Mouse (Mus musculus) lung, embryonic 14.5 days (tissue): Measurements from ENCODE around the gene Cd34. TPM values are rescaled to one million over a fixed set of nuclear protein-coding genes. Genes with fewer than 3 reads are reported as not detected.

Experiments
- ATAC-seq: fragments of 200-750 bp; cut with Nextera tagmentation; 2 replicates; pipeline ENCODE4 v1.8.0; 2017; ENCODE audit warnings: mild to moderate bottlenecking, moderate TSS enrichment, moderate library complexity; ENCODE audit not compliant: insufficient read depth
- DNase-seq: peaks from one replicate; pipeline ENCODE4 v3.0.0-alpha.2; 2015
- H3K27ac ChIP-seq: fragments of 300-500 bp; sonication (generic); 2 replicates; pipeline ENCODE4 v1.5.1; 2014; ENCODE audit warnings: low read depth, mild to moderate bottlenecking, moderate library complexity
- H3K27me3 ChIP-seq: fragments of 300-500 bp; sonication (generic); 2 replicates; pipeline ENCODE4 v1.6.1; 2014; ENCODE audit warnings: low read length, control low read depth; ENCODE audit not compliant: insufficient read depth
- H3K36me3 ChIP-seq: fragments of 300-500 bp; sonication (generic); 2 replicates; pipeline ENCODE4 v1.6.1; 2014; ENCODE audit warnings: control low read depth; ENCODE audit not compliant: insufficient read depth
- H3K4me1 ChIP-seq: fragments of 300-500 bp; sonication (generic); 2 replicates; pipeline ENCODE4 v1.6.1; 2014; ENCODE audit warnings: antibody characterized with exemption, control low read depth; ENCODE audit not compliant: insufficient read depth
- H3K4me2 ChIP-seq: fragments of 300-500 bp; sonication (generic); 2 replicates; pipeline ENCODE4 v1.6.1; 2014; ENCODE audit warnings: mild to moderate bottlenecking
- H3K4me3 ChIP-seq: fragments of 300-500 bp; sonication (generic); 2 replicates; pipeline ENCODE4 v1.5.1; 2014; ENCODE audit warnings: low read depth, low read length
- H3K9ac ChIP-seq: fragments of 300-500 bp; sonication (generic); 2 replicates; pipeline ENCODE4 v1.6.1; 2014
- H3K9me3 ChIP-seq: fragments of 300-500 bp; sonication (generic); 2 replicates; pipeline ENCODE4 v1.6.1; 2016; ENCODE audit warnings: low read depth, low read length, control low read depth
- CTCF ChIP-seq: IDR thresholded peaks from 2 replicates; pipeline ENCODE4 v1.5.1; 2016; ENCODE audit warnings: antibody characterized with exemption, low read depth
- WGBS: fragments of 180-500 bp; shearing (Covaris S2); extraction: QIAGEN DNeasy Blood & Tissue Kit; methylation state at CpG from one replicate; pipeline ENCODE4 v1.1.7; 2014; 5-methylcytosine and 5-hydroxymethylcytosine counted together
- polyA plus RNA-seq: library from polyadenylated mRNA; unstranded; fragments of >200 nt; fragmentation: Nextera tagmentation; extraction: Ambion mirVana; gene quantifications from 2 replicates; pipeline ENCODE4 v1.2.1, GENCODE M21; 2014

Gene Cd34
- polyA plus RNA-seq, 1 experiment from 2014 or later: 164 TPM

- Histone ChIP-seq H3K4me2 (no peak overlapping the region), H3K36me3 (no peaks in the 10 kb centered on the region), H3K4me1 (no peaks in the 10 kb centered on the region), H3K9me3 (no peaks in the 10 kb centered on the region), H3K4me3 (no peak overlapping the region), H3K27ac (no peak overlapping the region), H3K27me3 (no peaks in the 10 kb centered on the region), H3K9ac (no peak overlapping the region)
- ATAC-seq (peak; percentile 47; the same call in 1 of the 2 replicates), DNase-seq (peak; percentile 55)
- no peak for TF ChIP-seq CTCF
- WGBS: 30% methylated on average over 2 of the region's 2 CpGs
These were observed 6.8 kb downstream of the Cd34 start for GRCm38 (mm10) chr1:194945382-194945781.

DNA sequence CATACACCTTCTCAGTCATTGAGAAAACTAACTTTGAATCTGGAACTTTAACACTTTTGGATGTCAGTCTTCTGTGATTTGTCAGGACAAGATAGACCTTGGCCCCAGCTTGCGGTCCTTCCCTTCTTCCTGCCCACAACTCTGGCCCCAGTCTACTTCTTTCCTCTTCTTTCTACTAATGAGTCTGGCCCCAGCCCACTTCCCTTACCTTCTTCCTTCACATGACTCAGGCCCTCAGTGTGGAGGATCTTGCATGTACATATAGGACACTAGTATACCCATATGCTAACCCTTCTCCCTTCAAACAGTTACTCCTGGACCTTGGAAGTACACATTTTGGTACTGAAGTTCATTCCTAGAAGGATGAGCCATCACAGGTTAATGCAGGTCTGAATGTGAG lies 7.8 kb downstream of the Cd34 start:
- H3K27me3 ChIP-seq: no peaks in the 10 kb centered on the region
- TF ChIP-seq CTCF: no peak
- no peak for ATAC-seq
- no peaks in the 10 kb centered on the region for H3K4me1 ChIP-seq
- no peaks in the 10 kb centered on the region for H3K36me3 ChIP-seq
- no peak overlapping the region for H3K27ac ChIP-seq
- H3K4me2 ChIP-seq: no peak overlapping the region
- H3K9ac ChIP-seq: no peak overlapping the region
- no peak overlapping the region for H3K4me3 ChIP-seq
- 86% methylated on average over 1 of the region's 1 CpGs for WGBS
- H3K9me3 ChIP-seq: no peaks in the 10 kb centered on the region
- no peak for DNase-seq

DNA sequence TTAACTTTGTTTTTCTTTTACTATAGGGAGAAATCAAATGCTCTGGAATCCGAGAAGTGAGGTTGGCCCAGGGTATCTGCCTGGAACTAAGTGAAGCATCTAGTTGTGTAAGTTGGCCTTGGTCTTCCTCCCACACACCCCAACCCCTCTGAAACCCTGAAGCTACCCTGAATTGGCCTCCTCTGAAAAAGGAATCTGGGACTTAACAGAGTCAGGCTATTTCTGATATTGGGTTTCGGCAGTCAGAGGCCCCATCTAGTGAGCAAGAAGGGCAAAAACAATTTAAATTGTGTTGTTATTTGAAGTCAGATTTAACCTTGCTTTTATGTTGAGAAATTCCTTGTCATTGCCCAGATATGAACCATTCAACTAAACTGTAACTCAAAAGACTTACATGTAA lies 12.3 kb downstream of the Cd34 start:
- 54% methylated on average over 2 of the region's 2 CpGs for WGBS
- ATAC-seq (peak; percentile 60; the same call in 1 of the 2 replicates), DNase-seq (peak; percentile 66)
- no peaks in the 10 kb centered on the region for H3K27me3 ChIP-seq
- TF ChIP-seq CTCF: peak; percentile 44
- no peak overlapping the region for H3K4me3 ChIP-seq
- H3K27ac ChIP-seq: no peak overlapping the region
- H3K9ac ChIP-seq: no peak overlapping the region
- H3K4me1 ChIP-seq: no peaks in the 10 kb centered on the region
- no peaks in the 10 kb centered on the region for H3K36me3 ChIP-seq
- H3K9me3 ChIP-seq: no peaks in the 10 kb centered on the region
- no peak overlapping the region for H3K4me2 ChIP-seq

- no peaks in the 10 kb centered on the region for H3K36me3 ChIP-seq
- no peaks in the 10 kb centered on the region for H3K9me3 ChIP-seq
- peak; percentile 30; the same call in 1 of the 2 replicates for TF ChIP-seq CTCF
- no peak for ATAC-seq
- no peaks in the 10 kb centered on the region for H3K27me3 ChIP-seq
- DNase-seq: no peak
- H3K9ac ChIP-seq: no peak overlapping the region
- no peak overlapping the region for H3K27ac ChIP-seq
- no peaks in the 10 kb centered on the region for H3K4me1 ChIP-seq
- 92% methylated on average over 1 of the region's 1 CpGs for WGBS
- H3K4me2 ChIP-seq: no peak overlapping the region
- no peak overlapping the region for H3K4me3 ChIP-seq
These were observed 14.3 kb downstream of the Cd34 start for GRCm38 (mm10) chr1:194952891-194953290.

- H3K9ac ChIP-seq: no peak overlapping the region
- no peak for DNase-seq
These were observed 16.1 kb downstream of the Cd34 start for GRCm38 (mm10) chr1:194954694-194955093.

DNA sequence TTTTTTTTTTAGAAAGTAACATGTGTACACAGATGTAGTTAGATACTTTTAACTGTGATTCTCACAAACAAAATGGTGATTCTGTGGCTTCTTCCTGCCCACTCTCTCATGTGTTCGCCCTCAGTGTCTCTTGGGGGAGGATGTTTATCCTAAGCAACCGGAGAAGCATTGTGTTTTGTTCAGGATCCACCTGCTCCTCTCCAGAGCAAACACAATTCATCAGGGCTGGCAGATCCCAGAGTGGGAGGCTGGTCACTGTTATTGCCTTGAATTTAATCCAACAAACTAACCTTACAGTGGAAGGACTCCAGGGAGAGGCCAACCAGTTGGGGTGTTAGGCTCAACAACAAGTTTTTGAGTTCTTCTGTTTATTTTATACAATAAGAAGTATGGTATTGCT lies 17.1 kb downstream of the Cd34 start:
- no peaks in the 10 kb centered on the region for H3K9me3 ChIP-seq
- H3K27ac ChIP-seq: no peak overlapping the region
- peak; percentile 40 for DNase-seq
- H3K4me3 ChIP-seq: no peak overlapping the region
- ATAC-seq: no peak; the same call in 1 of the 2 replicates
- WGBS: 21% methylated on average over 2 of the region's 2 CpGs
- no peak overlapping the region for H3K4me2 ChIP-seq
- no peaks in the 10 kb centered on the region for H3K27me3 ChIP-seq
- no peaks in the 10 kb centered on the region for H3K4me1 ChIP-seq
- no peaks in the 10 kb centered on the region for H3K36me3 ChIP-seq
- TF ChIP-seq CTCF: no peak
- no peak overlapping the region for H3K9ac ChIP-seq

More at GRCm38 (mm10) chr1:194954694-194955093, 16.1 kb downstream of the Cd34 start:
- H3K27me3 ChIP-seq: no peaks in the 10 kb centered on the region
- H3K4me2 ChIP-seq: no peak overlapping the region
- H3K4me1 ChIP-seq: no peaks in the 10 kb centered on the region
- H3K9me3 ChIP-seq: no peaks in the 10 kb centered on the region
- H3K36me3 ChIP-seq: no peaks in the 10 kb centered on the region
- no peak overlapping the region for H3K27ac ChIP-seq
- ATAC-seq: no peak
- H3K4me3 ChIP-seq: no peak overlapping the region
- no peak for TF ChIP-seq CTCF

DNA sequence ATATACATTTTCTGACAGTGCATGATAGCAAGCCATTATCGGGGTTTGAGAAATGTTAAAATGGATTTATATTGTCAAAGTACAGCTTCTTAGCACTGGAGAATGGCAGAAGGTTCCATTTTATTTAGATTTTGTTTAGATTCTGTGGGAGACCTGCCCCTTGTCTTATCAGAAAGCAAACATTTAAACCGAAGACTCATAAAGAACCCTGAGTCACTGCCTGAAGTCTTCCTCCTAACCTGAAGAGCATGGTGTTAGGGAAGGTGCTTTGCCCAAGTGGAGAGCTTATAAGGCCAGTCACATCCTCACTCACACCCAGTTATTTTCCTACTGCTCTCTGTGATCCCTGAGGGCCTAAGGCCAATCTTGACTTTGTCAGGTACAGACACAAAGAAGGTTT lies 18.4 kb downstream of the Cd34 start:
- Histone ChIP-seq H3K9me3 (no peaks in the 10 kb centered on the region), H3K4me3 (no peak overlapping the region), H3K4me2 (no peak overlapping the region), H3K27me3 (no peaks in the 10 kb centered on the region), H3K27ac (no peak overlapping the region), H3K36me3 (no peaks in the 10 kb centered on the region), H3K4me1 (no peaks in the 10 kb centered on the region), H3K9ac (no peak overlapping the region)
- ATAC-seq (no peak), DNase-seq (no peak)
- 49% methylated on average over 2 of the region's 2 CpGs for WGBS
- TF ChIP-seq CTCF: no peak

DNA sequence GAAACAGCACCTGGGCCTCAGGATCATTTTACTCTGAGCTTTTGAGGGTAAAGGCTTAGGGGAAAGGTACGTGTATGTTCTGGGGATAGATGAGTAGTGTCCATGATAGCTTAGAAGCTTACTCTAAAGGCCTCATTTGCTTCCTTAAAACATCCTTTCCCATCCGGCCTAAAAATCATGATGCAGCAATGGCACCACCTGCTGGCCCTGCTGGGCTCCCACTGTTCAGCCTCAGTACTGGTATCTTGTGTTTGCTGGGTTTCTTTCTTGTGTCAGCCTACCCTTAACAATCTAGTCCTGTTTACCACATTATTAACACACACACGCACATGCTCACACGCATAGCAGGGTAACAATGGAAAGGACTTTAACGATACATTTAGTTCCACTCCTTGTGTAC lies 23.6 kb downstream of the Cd34 start:
- no peaks in the 10 kb centered on the region for H3K9me3 ChIP-seq
- H3K4me2 ChIP-seq: no peak overlapping the region
- peak; percentile 89 for TF ChIP-seq CTCF
- H3K27me3 ChIP-seq: no peaks in the 10 kb centered on the region
- no peaks in the 10 kb centered on the region for H3K36me3 ChIP-seq
- peak; percentile 87 for DNase-seq
- H3K4me1 ChIP-seq: no peaks in the 10 kb centered on the region
- H3K4me3 ChIP-seq: no peak overlapping the region
- H3K27ac ChIP-seq: no peak overlapping the region
- ATAC-seq: peak; percentile 86
- no peak overlapping the region for H3K9ac ChIP-seq
- 21% methylated on average over 5 of the region's 5 CpGs for WGBS
